Mouse (Mus musculus): Measurements from ENCODE around the gene Rftn1. TPM values are rescaled to one million over a fixed set of nuclear protein-coding genes. Genes with fewer than 3 reads are reported as not detected.

The Rftn1 gene
- total RNA-seq, 2 experiments from 2014 or later = 0.19 to 4.3 TPM

- no peak for ATAC-seq (replicated peaks; ENCODE audit: low FRiP score, poor library complexity, severe bottlenecking)
Observed at GRCm38 (mm10) chr17:50048209-50048608, 142.3 kb downstream of the Rftn1 start.

GRCm38 (mm10) chr17:50047182-50047581 is 143.3 kb downstream of the Rftn1 start:
- ATAC-seq (replicated peaks; ENCODE audit: low FRiP score, poor library complexity, severe bottlenecking) = no peak

GRCm38 (mm10) chr17:50040727-50041410 is 149.6 kb downstream of the Rftn1 start:
- no peak for ATAC-seq (replicated peaks; ENCODE audit: low FRiP score, poor library complexity, severe bottlenecking)

- ATAC-seq (replicated peaks; ENCODE audit: low FRiP score, poor library complexity, severe bottlenecking) = no peak
Observed at GRCm38 (mm10) chr17:50037882-50038665, 152.4 kb downstream of the Rftn1 start.

GRCm38 (mm10) chr17:50037416-50037815 is 153.1 kb downstream of the Rftn1 start:
- ATAC-seq (replicated peaks; ENCODE audit: low FRiP score, poor library complexity, severe bottlenecking) = no peak

GRCm38 (mm10) chr17:50036751-50037385 is 153.6 kb downstream of the Rftn1 start:
- ATAC-seq (replicated peaks; ENCODE audit: low FRiP score, poor library complexity, severe bottlenecking) = no peak

GRCm38 (mm10) chr17:50033698-50034097 is 156.8 kb downstream of the Rftn1 start:
- no peak for ATAC-seq (replicated peaks; ENCODE audit: low FRiP score, poor library complexity, severe bottlenecking)

GRCm38 (mm10) chr17:50031548-50032491 is 158.7 kb downstream of the Rftn1 start:
- peak; percentile 69 for ATAC-seq (replicated peaks; ENCODE audit: low FRiP score, poor library complexity, severe bottlenecking)

- ATAC-seq (replicated peaks; ENCODE audit: low FRiP score, poor library complexity, severe bottlenecking) = no peak
Observed at GRCm38 (mm10) chr17:50025651-50026050, 164.8 kb downstream of the Rftn1 start.

GRCm38 (mm10) chr17:50025173-50025626 is 165.3 kb downstream of the Rftn1 start:
- ATAC-seq (replicated peaks; ENCODE audit: low FRiP score, poor library complexity, severe bottlenecking) = no peak

GRCm38 (mm10) chr17:50021400-50021799 is 169.1 kb downstream of the Rftn1 start:
- ATAC-seq (replicated peaks; ENCODE audit: low FRiP score, poor library complexity, severe bottlenecking) = no peak

- ATAC-seq (replicated peaks; ENCODE audit: low FRiP score, poor library complexity, severe bottlenecking) = peak; percentile 82
Observed at GRCm38 (mm10) chr17:50020211-50021001, 170.1 kb downstream of the Rftn1 start.

- peak; percentile 29 for ATAC-seq (replicated peaks; ENCODE audit: low FRiP score, poor library complexity, severe bottlenecking)
Observed at GRCm38 (mm10) chr17:50019819-50020210, 170.7 kb downstream of the Rftn1 start.

- peak; percentile 66 for ATAC-seq (replicated peaks; ENCODE audit: low FRiP score, poor library complexity, severe bottlenecking)
Observed at GRCm38 (mm10) chr17:50019090-50019489, 171.4 kb downstream of the Rftn1 start.

- ATAC-seq (replicated peaks; ENCODE audit: low FRiP score, poor library complexity, severe bottlenecking) = no peak
Observed at GRCm38 (mm10) chr17:50014708-50015107, 175.8 kb downstream of the Rftn1 start.

GRCm38 (mm10) chr17:50013848-50014247 is 176.6 kb downstream of the Rftn1 start:
- no peak for ATAC-seq (replicated peaks; ENCODE audit: low FRiP score, poor library complexity, severe bottlenecking)

GRCm38 (mm10) chr17:50010096-50010495 is 180.4 kb downstream of the Rftn1 start:
- no peak for ATAC-seq (replicated peaks; ENCODE audit: low FRiP score, poor library complexity, severe bottlenecking)

GRCm38 (mm10) chr17:50006721-50007351 is 183.6 kb downstream of the Rftn1 start:
- ATAC-seq (replicated peaks; ENCODE audit: low FRiP score, poor library complexity, severe bottlenecking) = no peak
